Mouse (Mus musculus): ENCODE measurements at regions not wholly inside any gene's neighbourhood (a gene's known extent, or its start where the extent isn't known, plus 50 kb on each side); places are given as distances from the start of the nearest gene placed in this dataset.

- H3K4me1 ChIP-seq (replicated peaks; ENCODE audit: insufficient read depth, low read length): no peaks in the 10 kb centered on the region
- H3K27ac ChIP-seq: no peak overlapping the region
- no peaks in the 10 kb centered on the region for H3K36me3 ChIP-seq (ENCODE audit: insufficient read depth, low read length)
- 89% methylated on average over 4 of the region's 4 CpGs for WGBS
- DNase-seq (ENCODE audit: low spot score) (no peak), ATAC-seq (replicated peaks; ENCODE audit: low FRiP score, low read depth) (no peak)
- H3K4me2 ChIP-seq (ENCODE audit: low read length): no peak overlapping the region
- no peak overlapping the region for H3K9ac ChIP-seq (ENCODE audit: low read depth, low read length)
- no peak overlapping the region for H3K4me3 ChIP-seq (replicated peaks; ENCODE audit: low read depth, low read length)
- H3K9me3 ChIP-seq (replicated peaks; ENCODE audit: low read length): no peaks in the 10 kb centered on the region
- no peak for TF ChIP-seq CTCF (IDR thresholded peaks at IDR 0.05; ENCODE audit: low read depth)
- H3K27me3 ChIP-seq (ENCODE audit: insufficient read depth, low read length): no peaks in the 10 kb centered on the region
These were observed 85.3 kb downstream of the Nfkbiz start for GRCm38 (mm10) chr16:55753380-55753779.

- Histone ChIP-seq H3K9ac (ENCODE audit: low read depth, low read length) (no peak overlapping the region), H3K4me1 (replicated peaks; ENCODE audit: insufficient read depth, low read length) (no peaks in the 10 kb centered on the region), H3K4me3 (replicated peaks; ENCODE audit: low read depth, low read length) (no peak overlapping the region), H3K27ac (no peak overlapping the region), H3K9me3 (replicated peaks; ENCODE audit: low read length) (no peaks in the 10 kb centered on the region), H3K27me3 (ENCODE audit: insufficient read depth, low read length) (no peaks in the 10 kb centered on the region), H3K4me2 (ENCODE audit: low read length) (no peak overlapping the region), H3K36me3 (ENCODE audit: insufficient read depth, low read length) (no peaks in the 10 kb centered on the region)
- no peak for DNase-seq (ENCODE audit: low spot score)
- no peak for ATAC-seq (replicated peaks; ENCODE audit: low FRiP score, low read depth)
- WGBS: 74% methylated on average over 2 of the region's 2 CpGs
- no peak for TF ChIP-seq CTCF (IDR thresholded peaks at IDR 0.05; ENCODE audit: low read depth)
These were observed 91.4 kb downstream of the Nfkbiz start for GRCm38 (mm10) chr16:55747250-55747649.

- Histone ChIP-seq H3K4me2 (ENCODE audit: low read length) (no peak overlapping the region), H3K36me3 (ENCODE audit: insufficient read depth, low read length) (no peaks in the 10 kb centered on the region), H3K27ac (no peak overlapping the region), H3K4me3 (replicated peaks; ENCODE audit: low read depth, low read length) (no peak overlapping the region), H3K9ac (ENCODE audit: low read depth, low read length) (no peak overlapping the region), H3K4me1 (replicated peaks; ENCODE audit: insufficient read depth, low read length) (no peaks in the 10 kb centered on the region), H3K27me3 (ENCODE audit: insufficient read depth, low read length) (no peaks in the 10 kb centered on the region), H3K9me3 (replicated peaks; ENCODE audit: low read length) (no peaks in the 10 kb centered on the region)
- ATAC-seq (replicated peaks; ENCODE audit: low FRiP score, low read depth) (no peak), DNase-seq (ENCODE audit: low spot score) (no peak)
- WGBS: 63% methylated on average over 3 of the region's 3 CpGs
- TF ChIP-seq CTCF (IDR thresholded peaks at IDR 0.05; ENCODE audit: low read depth): no peak
These were observed 92.5 kb downstream of the Nfkbiz start for GRCm38 (mm10) chr16:55746159-55746558.

DNA sequence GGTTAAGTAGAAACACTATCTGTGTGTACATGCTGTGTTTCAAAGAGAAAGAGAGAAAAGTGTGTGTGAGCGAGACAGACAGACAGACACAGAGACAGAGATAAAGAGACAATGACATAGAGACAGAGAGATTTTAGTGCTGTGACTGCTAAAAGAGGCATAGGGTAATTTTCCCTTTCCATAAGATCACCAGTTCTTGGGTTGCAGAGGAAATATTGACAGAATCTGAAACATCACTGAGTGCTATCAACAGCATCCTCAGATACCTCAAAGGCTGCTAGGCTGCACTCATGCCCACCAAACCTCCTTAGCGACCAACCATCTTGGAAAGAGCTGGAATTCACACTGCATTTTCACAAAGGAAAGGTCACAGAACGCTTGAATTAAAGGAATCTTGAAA is 93.6 kb downstream of the Nfkbiz start:
- H3K9ac ChIP-seq (ENCODE audit: low read depth, low read length): no peak overlapping the region
- no peak for DNase-seq (ENCODE audit: low spot score)
- no peaks in the 10 kb centered on the region for H3K9me3 ChIP-seq (replicated peaks; ENCODE audit: low read length)
- no peak overlapping the region for H3K4me3 ChIP-seq (replicated peaks; ENCODE audit: low read depth, low read length)
- no peak for ATAC-seq (replicated peaks; ENCODE audit: low FRiP score, low read depth)
- TF ChIP-seq CTCF (IDR thresholded peaks at IDR 0.05; ENCODE audit: low read depth): no peak
- no peaks in the 10 kb centered on the region for H3K4me1 ChIP-seq (replicated peaks; ENCODE audit: insufficient read depth, low read length)
- 85% methylated on average over 3 of the region's 3 CpGs for WGBS
- H3K27ac ChIP-seq: no peak overlapping the region
- no peak overlapping the region for H3K4me2 ChIP-seq (ENCODE audit: low read length)
- no peaks in the 10 kb centered on the region for H3K27me3 ChIP-seq (ENCODE audit: insufficient read depth, low read length)
- H3K36me3 ChIP-seq (ENCODE audit: insufficient read depth, low read length): no peaks in the 10 kb centered on the region

DNA sequence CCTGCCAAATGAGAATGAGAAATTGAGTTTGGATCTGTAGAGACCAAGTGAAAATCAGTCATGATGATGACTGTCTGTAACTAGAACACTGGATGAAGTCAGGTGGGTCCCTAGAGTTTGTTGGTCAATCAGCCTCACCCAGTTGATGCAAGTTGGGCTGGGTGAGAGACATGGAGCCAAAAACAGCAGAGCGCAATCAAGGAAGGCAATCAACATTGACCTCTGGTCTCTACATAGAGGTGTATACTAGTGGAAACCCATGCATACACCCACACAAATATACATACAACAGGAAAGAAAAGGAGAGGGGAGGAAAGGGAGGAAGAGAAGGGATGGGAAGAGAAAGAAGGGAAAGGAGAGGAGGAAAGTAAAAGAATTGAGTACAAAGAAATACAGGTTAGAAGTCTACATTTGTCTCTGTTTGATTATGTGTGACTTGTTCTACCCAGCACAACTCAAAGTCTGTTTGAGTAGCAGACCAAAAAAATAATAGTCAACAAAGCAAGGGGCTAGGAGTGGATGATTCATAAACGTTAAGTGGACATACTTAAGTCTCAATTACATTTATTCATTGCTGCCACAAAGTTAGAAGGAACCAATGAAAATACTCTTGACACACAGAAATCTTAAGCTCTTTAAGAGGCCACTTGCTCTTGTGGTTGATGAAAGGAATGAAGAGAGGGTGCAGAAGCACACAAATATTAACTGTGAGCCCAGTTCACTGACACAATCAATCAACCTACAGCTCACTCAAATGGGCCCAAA is 97.4 kb downstream of the Nfkbiz start:
- no peak overlapping the region for H3K27ac ChIP-seq

DNA sequence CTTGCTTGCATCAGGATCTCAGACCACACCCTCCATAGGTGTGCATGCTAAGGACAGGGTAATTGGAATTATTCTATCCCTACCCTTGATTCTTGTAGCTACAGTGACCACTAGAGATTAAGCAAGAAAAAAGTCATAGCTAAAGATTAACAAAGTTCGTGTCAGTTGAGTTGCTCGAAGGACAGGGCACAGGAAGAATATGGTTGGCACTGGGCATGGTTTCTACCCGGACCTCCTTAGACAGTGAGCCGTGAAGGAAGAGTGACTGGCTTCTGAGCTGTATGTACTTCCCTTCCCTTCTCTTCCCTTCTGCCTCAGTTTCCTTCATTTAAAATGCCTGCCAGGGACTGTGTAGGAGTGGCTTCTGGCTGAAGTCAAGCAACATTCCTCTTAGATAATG is 100.0 kb downstream of the Nfkbiz start:
- DNase-seq (ENCODE audit: low spot score) (peak; percentile 20), ATAC-seq (replicated peaks; ENCODE audit: low FRiP score, low read depth) (peak; percentile 29; the same call in 1 of the 2 replicates)
- no peak overlapping the region for H3K4me2 ChIP-seq (ENCODE audit: low read length)
- no peak overlapping the region for H3K4me3 ChIP-seq (replicated peaks; ENCODE audit: low read depth, low read length)
- H3K36me3 ChIP-seq (ENCODE audit: insufficient read depth, low read length): no peaks in the 10 kb centered on the region
- no peak overlapping the region for H3K27ac ChIP-seq
- no peak for TF ChIP-seq CTCF (IDR thresholded peaks at IDR 0.05; ENCODE audit: low read depth)
- WGBS: 70% methylated on average over 4 of the region's 4 CpGs
- H3K9me3 ChIP-seq (replicated peaks; ENCODE audit: low read length): no peaks in the 10 kb centered on the region
- no peaks in the 10 kb centered on the region for H3K27me3 ChIP-seq (ENCODE audit: insufficient read depth, low read length)
- H3K4me1 ChIP-seq (replicated peaks; ENCODE audit: insufficient read depth, low read length): no peaks in the 10 kb centered on the region
- H3K9ac ChIP-seq (ENCODE audit: low read depth, low read length): no peak overlapping the region

More for the DNA sequence above, 97.4 kb downstream of the Nfkbiz start:
- ATAC-seq (replicated peaks; ENCODE audit: low FRiP score, low read depth): no peak
- Histone ChIP-seq H3K4me2 (ENCODE audit: low read length) (no peak overlapping the region), H3K4me1 (replicated peaks; ENCODE audit: insufficient read depth, low read length) (no peaks in the 10 kb centered on the region), H3K9me3 (replicated peaks; ENCODE audit: low read length) (no peaks in the 10 kb centered on the region), H3K4me3 (replicated peaks; ENCODE audit: low read depth, low read length) (no peak overlapping the region), H3K36me3 (ENCODE audit: insufficient read depth, low read length) (no peaks in the 10 kb centered on the region), H3K27me3 (ENCODE audit: insufficient read depth, low read length) (no peaks in the 10 kb centered on the region), H3K9ac (ENCODE audit: low read depth, low read length) (no peak overlapping the region)
- no peak for TF ChIP-seq CTCF (IDR thresholded peaks at IDR 0.05; ENCODE audit: low read depth)
- no peak for DNase-seq (ENCODE audit: low spot score)
- WGBS: 86% methylated on average over 2 of the region's 2 CpGs
